Mouse (Mus musculus) ovary, postnatal 14 days (tissue): ENCODE data around the gene Kansl2.

Experiments
- DNase-seq: peaks from one replicate; pipeline ENCODE4 v3.0.0; 2022; ENCODE audit warnings: low spot score

Gene Kansl2

GRCm38 (mm10) chr15:98533881-98534627 lies at the start of gene Kansl2:
Kansl2 (minus strand) TSS chr15:98534264.
- peak; percentile 93 for DNase-seq

GRCm38 (mm10) chr15:98582996-98583395 lies 48.9 kb upstream of the Kansl2 start:
- DNase-seq = no peak

- DNase-seq = no peak
Measured at GRCm38 (mm10) chr15:98582410-98582809, 48.3 kb upstream of the Kansl2 start.

- DNase-seq = peak; percentile 68
Measured at GRCm38 (mm10) chr15:98579795-98580464, 45.9 kb upstream of the Kansl2 start.

- no peak for DNase-seq
Measured at GRCm38 (mm10) chr15:98579310-98579709, 45.2 kb upstream of the Kansl2 start.

- no peak for DNase-seq
Measured at GRCm38 (mm10) chr15:98573293-98573692, 39.2 kb upstream of the Kansl2 start.

- DNase-seq = no peak
Measured at GRCm38 (mm10) chr15:98570873-98571538, 36.9 kb upstream of the Kansl2 start, which contains the start of the genes Ccnt1 and 4930415O20Rik. Ccnt1 (minus strand) TSS chr15:98570923. 4930415O20Rik (plus strand) TSS chr15:98571004.

GRCm38 (mm10) chr15:98569795-98570365 lies 35.8 kb upstream of the Kansl2 start:
- DNase-seq = no peak

- DNase-seq = no peak
Measured at GRCm38 (mm10) chr15:98569216-98569615, 35.2 kb upstream of the Kansl2 start.

- no peak for DNase-seq
Measured at GRCm38 (mm10) chr15:98568256-98569033, 34.4 kb upstream of the Kansl2 start.

- DNase-seq = peak; percentile 98
Measured at GRCm38 (mm10) chr15:98567278-98568134, 33.4 kb upstream of the Kansl2 start.

- no peak for DNase-seq
Measured at GRCm38 (mm10) chr15:98566973-98567277, 32.9 kb upstream of the Kansl2 start.

- DNase-seq = no peak
Measured at GRCm38 (mm10) chr15:98557186-98557585, 23.1 kb upstream of the Kansl2 start.

- DNase-seq = no peak
Measured at GRCm38 (mm10) chr15:98555881-98556280, 21.8 kb upstream of the Kansl2 start.

- DNase-seq = no peak
Measured at GRCm38 (mm10) chr15:98552758-98553157, 18.7 kb upstream of the Kansl2 start.

GRCm38 (mm10) chr15:98546843-98547242 lies 12.8 kb upstream of the Kansl2 start:
- no peak for DNase-seq

GRCm38 (mm10) chr15:98545151-98545550 lies 11.1 kb upstream of the Kansl2 start:
- DNase-seq = no peak

GRCm38 (mm10) chr15:98543341-98543740 lies 9.3 kb upstream of the Kansl2 start:
- DNase-seq = no peak

GRCm38 (mm10) chr15:98541064-98541463 lies 7.0 kb upstream of the Kansl2 start:
- no peak for DNase-seq

GRCm38 (mm10) chr15:98537923-98538322 lies 3.9 kb upstream of the Kansl2 start:
- DNase-seq = no peak
